Mouse (Mus musculus) adrenal gland, adult 18-20 months (tissue): ENCODE results near the gene Avpi1. TPM values are rescaled to one million over a fixed set of nuclear protein-coding genes. Genes with fewer than 3 reads are reported as not detected.
A peak's percentile ranks its signal among the peaks of the same experiment; 100 is the strongest.
"Not testable (repeated sequence)": the region's sequence is repeated elsewhere in the genome, so short reads cannot be mapped to it uniquely, and the experiment has no call there.

Source experiments
- DNase-seq, 2 experiments: peaks; one replicate each; pipeline ENCODE4 v3.0.0; 2021 to 2022; ENCODE audit warnings: low spot score in 2 of 2
- total RNA-seq, 2 experiments: library from RNA; stranded (reverse); gene quantifications; 1 replicate in 1 of 2; 2 replicates in 1 of 2; pipeline ENCODE4 v1.2.3; 2021

The Avpi1 gene
- total RNA-seq, 2 experiments from 2014 or later: 81.8 to 108 TPM

DNA sequence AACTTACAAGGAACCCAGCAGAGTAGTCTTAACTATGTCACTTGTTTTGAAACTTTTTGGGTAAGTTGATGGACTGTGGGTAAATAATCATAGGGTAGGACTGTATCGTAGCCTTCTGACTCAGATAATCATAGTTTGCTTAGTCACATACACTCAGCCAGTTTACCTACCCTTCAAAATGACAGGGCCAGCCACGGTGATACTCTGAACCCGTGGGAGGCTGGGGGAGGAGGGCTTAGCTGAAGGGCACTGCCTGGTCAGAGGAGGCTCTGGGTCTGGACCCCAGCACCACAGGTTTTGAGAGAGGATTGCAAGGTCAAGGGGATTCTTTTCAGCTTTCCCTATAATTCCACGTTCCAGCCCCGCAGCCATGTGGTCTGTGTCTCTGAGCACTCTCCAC is 10.3 kb downstream of the Avpi1 start:
- no peak for DNase-seq

- DNase-seq: no peak
Measured at GRCm38 (mm10) chr19:42118142-42118541, 10.7 kb downstream of the Avpi1 start.

DNA sequence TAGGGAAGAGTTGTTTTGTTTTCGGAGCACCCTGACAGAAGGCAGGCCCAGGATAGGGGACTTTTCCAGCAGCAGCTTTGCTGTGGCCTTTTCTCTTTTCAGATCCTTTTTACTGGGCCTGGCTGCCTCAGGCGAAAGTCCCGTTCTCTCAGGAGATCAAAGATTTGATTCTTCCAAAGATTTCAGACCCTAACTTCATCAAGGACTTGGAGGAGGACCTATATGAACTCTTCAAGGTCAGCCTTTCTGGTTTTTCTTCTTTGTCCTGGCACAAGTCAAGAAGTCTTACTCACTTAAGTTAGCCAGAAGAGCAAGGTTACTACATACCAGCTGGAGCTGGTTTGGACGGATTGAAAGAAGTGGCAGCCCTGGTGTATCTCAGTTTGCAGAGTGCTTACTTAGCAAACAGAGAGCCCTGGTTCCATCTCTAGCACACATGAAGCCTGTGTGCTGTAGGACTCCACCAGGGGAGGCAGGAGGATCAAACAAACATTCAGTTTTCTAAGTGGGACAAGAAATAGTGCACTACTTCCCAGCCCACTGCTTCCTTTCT is 13.0 kb downstream of the Avpi1 start:
- no peak for DNase-seq

GRCm38 (mm10) chr19:42104681-42105080 is 24.2 kb downstream of the Avpi1 start:
- DNase-seq: no peak

GRCm38 (mm10) chr19:42099406-42099805 is 29.5 kb downstream of the Avpi1 start:
- no peak for DNase-seq

DNA sequence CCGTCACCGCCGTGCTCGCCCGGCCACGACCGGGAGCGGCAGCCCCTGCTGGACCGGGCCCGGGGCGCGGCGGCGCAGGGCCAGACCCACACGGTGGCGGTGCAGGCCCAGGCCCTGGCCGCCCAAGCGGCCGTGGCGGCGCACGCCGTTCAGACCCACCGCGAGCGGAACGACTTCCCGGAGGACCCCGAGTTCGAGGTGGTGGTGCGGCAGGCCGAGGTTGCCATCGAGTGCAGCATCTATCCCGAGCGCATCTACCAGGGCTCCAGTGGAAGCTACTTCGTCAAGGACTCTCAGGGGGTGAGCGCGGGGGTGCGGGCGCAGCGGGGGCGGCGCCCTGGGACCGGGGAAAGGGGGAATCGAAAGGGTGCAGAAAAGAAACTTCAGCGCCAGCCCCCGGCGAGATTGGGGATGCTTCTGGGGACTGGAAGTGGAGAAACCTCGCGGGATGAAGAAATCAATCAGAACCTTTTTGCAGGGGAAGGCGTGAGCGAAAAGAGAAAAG is 38.2 kb downstream of the Avpi1 start:
- no peak for DNase-seq

DNA sequence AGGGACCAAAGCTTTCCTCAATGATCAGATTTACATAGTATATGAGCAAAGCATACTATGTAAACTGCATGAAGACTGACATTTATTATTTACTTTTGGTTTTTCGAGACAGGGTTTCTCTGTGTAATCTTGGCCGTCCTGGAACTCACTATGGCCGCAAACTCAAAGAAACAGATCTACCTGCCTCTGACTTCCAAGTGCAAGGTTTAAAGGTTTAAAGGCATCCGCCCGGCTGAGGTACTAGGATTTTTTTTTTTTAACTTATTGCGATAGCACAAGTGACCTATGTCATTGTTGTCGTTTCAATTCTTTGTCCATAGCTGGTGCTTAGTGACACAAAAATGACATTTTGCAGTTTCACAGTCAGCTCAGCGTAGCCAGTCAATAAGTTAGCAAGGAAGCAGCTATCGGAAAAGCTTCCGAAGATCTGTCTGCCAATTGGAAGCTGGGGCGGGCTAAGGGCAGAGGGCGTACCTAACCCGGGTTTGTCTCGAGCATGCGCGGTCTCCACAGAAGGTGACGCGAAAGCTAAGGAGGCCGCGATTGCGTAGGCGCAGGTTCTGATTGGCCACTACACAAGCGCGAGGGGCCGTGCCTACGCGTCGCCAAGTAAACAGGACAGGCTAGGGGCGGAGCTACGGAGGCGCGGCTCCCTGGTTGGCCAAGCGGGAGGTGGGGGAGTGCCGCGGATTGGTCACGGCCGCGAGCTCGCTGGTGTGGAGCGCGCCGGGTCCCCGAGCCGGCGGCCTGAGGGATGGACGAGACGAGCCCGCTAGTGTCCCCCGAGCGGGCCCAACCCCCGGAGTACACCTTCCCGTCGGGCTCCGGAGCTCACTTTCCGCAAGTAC is 38.9 kb downstream of the Avpi1 start, which contains the start of gene Pi4k2a:
Gene Pi4k2a (plus strand): TSS at position 723 of the 848 bp plus-strand sequence.
- peak; percentile 93 for DNase-seq

DNA sequence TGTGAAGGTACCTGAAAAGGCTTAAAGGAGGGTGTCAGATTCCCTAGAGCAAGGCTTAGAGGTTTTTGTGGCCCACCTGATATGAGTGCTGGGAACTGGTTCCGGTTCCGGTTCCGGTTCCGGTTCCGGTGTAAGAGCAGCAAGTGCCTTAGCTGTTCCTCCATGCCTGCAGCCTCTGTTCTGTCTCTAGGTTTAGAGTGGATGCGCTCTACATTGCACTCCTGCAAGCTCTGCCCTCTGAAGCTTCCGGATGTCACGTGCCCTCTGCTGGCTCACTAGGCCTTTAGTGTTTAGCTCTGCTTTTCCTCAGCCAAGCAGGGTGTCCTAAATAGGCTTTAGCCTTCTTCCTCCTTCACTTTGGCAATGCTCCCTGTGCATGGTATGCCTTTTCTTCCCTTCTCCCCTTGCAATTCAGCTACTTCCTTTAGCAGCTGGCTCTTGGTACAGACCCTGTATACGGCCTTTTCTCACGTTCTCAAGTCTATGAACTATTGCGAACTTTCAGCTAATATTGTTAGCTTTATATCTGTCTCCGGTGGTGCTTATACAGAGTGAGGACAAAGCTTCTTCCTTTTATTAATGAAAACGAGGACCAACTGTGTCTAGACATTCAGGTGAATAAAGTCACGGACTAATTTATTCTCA is 39.6 kb downstream of the Avpi1 start:
- DNase-seq: no peak

GRCm38 (mm10) chr19:42086166-42086565 is 42.7 kb downstream of the Avpi1 start, which contains the start of gene Morn4:
Gene Morn4, minus strand, starts transcription at chr19:42086357.
- peak; percentile 68 to 75 for DNase-seq

DNA sequence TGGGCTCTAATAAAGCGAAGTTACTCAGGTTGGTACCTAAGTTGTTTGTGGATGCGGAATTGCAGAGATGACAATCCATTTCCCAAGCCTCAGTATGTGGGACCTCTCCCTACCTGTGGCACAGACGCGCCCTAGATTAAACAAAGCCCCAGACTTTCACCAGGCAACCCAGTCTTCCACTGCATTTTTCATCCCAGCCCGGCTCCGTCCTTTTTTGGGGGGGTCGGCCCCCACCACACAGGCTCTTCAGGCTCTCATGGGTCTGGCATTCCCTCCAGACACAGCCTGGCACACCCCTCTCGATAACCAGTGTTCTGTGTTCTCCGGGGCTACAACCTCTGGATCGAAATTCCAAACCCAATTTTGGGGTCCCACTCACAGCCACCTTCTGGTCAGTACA is 43.2 kb downstream of the Avpi1 start:
- DNase-seq: no peak

DNA sequence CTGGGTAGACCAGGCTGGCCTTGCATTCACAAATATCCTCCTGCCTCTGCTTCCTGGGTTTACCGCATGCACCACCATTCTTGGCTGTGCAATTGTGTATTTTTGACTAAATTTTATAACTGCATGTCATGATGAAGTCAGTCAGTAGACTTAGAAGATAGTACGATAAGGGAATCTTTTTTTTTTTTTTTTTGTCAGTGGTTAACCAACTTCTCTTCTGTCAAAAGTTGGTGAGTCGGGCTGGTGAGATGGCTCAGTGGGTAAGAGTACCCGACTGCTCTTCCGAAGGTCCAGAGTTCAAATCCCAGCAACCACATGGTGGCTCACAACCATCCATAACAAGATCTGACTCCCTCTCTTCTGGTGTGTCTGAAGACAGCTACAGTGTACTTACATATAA is 47.2 kb downstream of the Avpi1 start:
- DNase-seq: not testable (repeated sequence)

GRCm38 (mm10) chr19:42080469-42080868 is 48.4 kb downstream of the Avpi1 start:
- no peak for DNase-seq

GRCm38 (mm10) chr19:42079950-42080349 is 48.9 kb downstream of the Avpi1 start:
- no peak for DNase-seq

DNA sequence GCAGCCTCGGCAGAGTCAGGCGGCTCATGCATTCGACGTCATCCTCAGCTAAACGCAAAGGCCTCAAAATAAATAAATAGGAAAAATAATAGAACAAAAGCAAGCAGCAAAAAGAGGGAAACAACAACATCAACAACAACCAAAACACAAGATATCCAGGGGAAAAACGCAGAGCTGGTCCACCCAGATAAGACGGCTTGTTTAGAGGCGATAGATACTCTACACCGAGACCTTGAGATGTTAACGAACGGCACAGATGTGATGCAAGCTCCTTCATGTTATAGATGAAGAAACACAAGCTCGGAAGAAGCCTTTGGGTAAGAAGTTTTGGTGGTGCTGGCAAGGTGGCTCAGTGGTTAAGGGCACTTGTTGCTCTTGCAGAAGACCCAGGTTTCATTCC is 49.9 kb downstream of the Avpi1 start:
- no peak for DNase-seq

DNA sequence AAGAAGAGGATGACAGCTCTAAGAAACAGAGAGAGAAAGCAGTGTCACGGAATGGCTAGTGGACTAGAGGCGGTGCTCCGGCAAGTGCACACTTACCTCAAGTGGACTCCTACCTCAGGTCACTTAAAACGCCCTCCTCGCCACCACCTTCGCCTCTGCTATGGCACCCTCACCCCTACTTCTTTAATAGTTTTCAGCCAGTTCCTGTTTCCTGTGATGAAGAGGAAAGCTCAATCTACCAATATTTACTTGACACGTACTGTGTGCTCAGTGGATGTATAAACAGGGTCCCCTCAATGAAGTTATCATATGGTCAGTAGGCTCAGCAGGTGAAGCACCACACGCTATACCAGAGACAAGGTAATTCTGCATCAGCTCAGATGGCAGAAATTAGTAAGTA is 50.3 kb downstream of the Avpi1 start:
- DNase-seq: no peak

- no peak for DNase-seq
Measured at GRCm38 (mm10) chr19:42075992-42076391, 52.9 kb downstream of the Avpi1 start.

- no peak for DNase-seq
Measured at GRCm38 (mm10) chr19:42075051-42075450, 53.8 kb downstream of the Avpi1 start.

Other genes starting within 250 kb of the Avpi1 start
- gene Rrp12, start 232.9 kb downstream of the Avpi1 start, total RNA-seq: 10 to 100 TPM; 17.0 to 20.7 TPM
- 100 to 1,000 TPM; 774 to 926 TPM for gene Pgam1, start 217.1 kb downstream of the Avpi1 start, total RNA-seq
- gene Exosc1, start 195.6 kb downstream of the Avpi1 start, total RNA-seq: 10 to 100 TPM; 25.8 to 26.8 TPM
- 10 to 100 TPM; 26.3 to 29.6 TPM for gene Zdhhc16, start 195.6 kb downstream of the Avpi1 start, total RNA-seq
- 10 to 100 TPM; 17.3 to 22.1 TPM for gene Mms19, start 147.9 kb downstream of the Avpi1 start, total RNA-seq
- 10 to 100 TPM; 16.4 to 17.4 TPM for gene Ubtd1, start 147.3 kb downstream of the Avpi1 start, total RNA-seq
- gene Ankrd2, start 93.1 kb downstream of the Avpi1 start, total RNA-seq: under 1 TPM; 0.64 to 0.76 TPM
- 1 to 10 TPM; 4.2 to 6.5 TPM for gene Hoga1, start 83.4 kb downstream of the Avpi1 start, total RNA-seq
- under 1 TPM; 0.35 to 0.36 TPM for gene 4933411K16Rik, start 76.8 kb downstream of the Avpi1 start, total RNA-seq
- 1 to 10 TPM; 8.9 to 9.5 TPM for gene Morn4, start 42.7 kb downstream of the Avpi1 start, total RNA-seq
- gene Pi4k2a, start 38.6 kb downstream of the Avpi1 start, total RNA-seq: 10 to 100 TPM; 70.0 to 95.0 TPM
- gene Marveld1, start 18.3 kb upstream of the Avpi1 start, total RNA-seq: 10 to 100 TPM; 33.9 to 41.1 TPM
- gene Zfyve27, start 34.9 kb upstream of the Avpi1 start, total RNA-seq: 10 to 100 TPM; 44.6 to 55.1 TPM
- gene Sfrp5, start 73.2 kb upstream of the Avpi1 start, total RNA-seq: 1 to 10 TPM; 3.4 to 5.9 TPM
- 1 to 10 TPM in 1 of 2 experiments, under 1 TPM in 1; 0.93 to 2.5 TPM for gene Golga7b, start 118.5 kb upstream of the Avpi1 start, total RNA-seq